Mouse (Mus musculus) effector memory CD4-positive, alpha-beta T cell, adult 5 months (primary cell): Measurements from ENCODE around the gene Phactr2. TPM values are rescaled to one million over a fixed set of nuclear protein-coding genes. Genes with fewer than 3 reads are reported as not detected.

Experiments used
- polyA plus RNA-seq: library from polyadenylated mRNA; unstranded; fragments of 100-300 nt; shearing (Covaris generic); gene quantifications from one replicate; pipeline ENCODE4 v1.2.1, GENCODE M21; 2017

Phactr2 gene
- polyA plus RNA-seq = 8.2 TPM

GRCm38 (mm10) chr10:13473833-13474567 lies at the start of gene Phactr2:
Gene Phactr2 (minus strand): TSS chr10:13474412.

GRCm38 (mm10) chr10:13499331-13499730 lies 25.1 kb upstream of the Phactr2 start, which contains the start of gene Fuca2:
Gene Fuca2 (plus strand): TSS chr10:13499540.

GRCm38 (mm10) chr10:13192731-13193351 lies 281.4 kb downstream of the Phactr2 start, which contains the start of gene Ltv1:
Gene Ltv1 (minus strand): TSS chr10:13193168.

DNA sequence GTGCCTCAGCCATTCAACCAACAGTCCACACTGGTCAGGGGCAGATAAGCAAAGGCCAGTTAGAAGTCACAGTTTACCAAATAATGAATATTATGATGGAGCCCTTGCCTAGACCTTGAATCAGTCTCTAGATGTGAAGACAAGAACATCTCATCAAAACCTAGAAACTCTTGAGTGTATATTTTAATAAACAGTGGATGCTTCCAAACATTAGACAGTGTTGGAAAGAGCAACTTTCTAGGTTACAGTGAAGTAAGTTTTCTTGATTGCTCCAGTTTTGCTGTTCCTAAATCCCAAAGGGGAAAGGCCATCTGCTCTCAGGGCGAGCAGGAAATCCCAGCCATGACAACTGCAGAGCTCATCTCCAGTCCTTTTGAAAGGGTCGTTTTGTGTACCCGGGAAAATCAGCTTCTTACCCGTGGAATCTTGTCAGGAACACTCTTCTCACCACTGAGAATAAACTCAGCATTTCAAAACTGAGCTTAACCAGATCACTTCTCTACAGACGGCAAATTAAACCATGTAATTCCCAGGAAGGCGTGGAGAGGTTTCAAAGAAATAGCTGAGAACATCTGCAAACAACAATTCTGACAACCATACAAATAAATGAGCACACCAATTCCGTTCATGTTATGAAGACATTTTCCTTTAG lies 296.1 kb downstream of the Phactr2 start, which contains the start of gene Zc2hc1b:
Gene Zc2hc1b (minus strand): TSS at position 51 of the 652 bp plus-strand sequence.

Other genes starting within 250 kb of the Phactr2 start
- gene Fuca2, start 25.1 kb upstream of the Phactr2 start, polyA plus RNA-seq = 26.9 TPM
- 3.6 TPM for gene Adat2, start 78.5 kb upstream of the Phactr2 start, polyA plus RNA-seq
- 34.8 TPM for gene Pex3, start 78.7 kb upstream of the Phactr2 start, polyA plus RNA-seq